Mouse (Mus musculus): ENCODE measurements around the gene Fmn2.

Gene Fmn2

DNA sequence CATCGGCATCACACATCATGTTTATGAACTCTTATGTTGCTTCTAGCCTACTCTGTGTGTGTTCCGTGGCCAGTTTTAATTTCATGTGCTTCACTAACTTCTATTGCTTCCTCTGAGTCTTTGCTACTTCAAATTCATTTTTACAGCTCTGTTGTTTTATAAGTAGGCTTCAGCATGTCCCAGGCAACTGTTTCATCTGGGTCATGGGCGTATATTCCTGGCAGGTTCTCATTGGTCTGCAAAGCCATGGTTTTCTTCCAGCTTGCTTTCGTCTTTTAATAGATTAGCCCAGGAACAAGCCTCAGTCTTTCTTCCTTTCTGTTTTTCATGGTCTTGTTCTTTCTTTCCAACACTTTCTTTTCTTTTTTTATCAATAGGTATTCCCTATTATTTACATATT is 279.4 kb downstream of the Fmn2 start:
- DNase-seq (ENCODE audit: low read depth, low spot score): no peak

DNA sequence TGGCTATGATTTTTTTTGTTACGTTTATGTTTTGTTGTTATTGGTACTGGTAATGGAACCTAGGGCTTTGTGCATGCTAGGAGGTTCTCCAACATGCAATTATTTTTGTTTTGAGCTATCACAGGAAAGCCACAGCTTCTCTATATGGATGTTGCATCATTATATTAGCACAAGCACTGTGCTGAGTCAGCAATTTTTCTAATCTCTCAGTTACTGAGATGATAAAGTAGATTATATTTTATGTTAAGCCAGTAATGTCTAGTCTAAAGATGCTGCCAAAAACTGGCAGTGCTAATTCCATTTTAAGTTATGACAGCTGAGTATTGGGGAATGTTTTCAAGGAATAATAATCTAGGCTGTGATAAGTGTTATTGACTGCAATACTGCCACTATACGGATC is 287.0 kb downstream of the Fmn2 start:
- DNase-seq (ENCODE audit: low read depth, low spot score): no peak

GRCm38 (mm10) chr1:174811846-174812245 is 310.2 kb downstream of the Fmn2 start:
- no peak for DNase-seq (ENCODE audit: low read depth, low spot score)

- no peak for DNase-seq (ENCODE audit: low read depth, low spot score)
Observed at GRCm38 (mm10) chr1:174826562-174826961, 324.9 kb downstream of the Fmn2 start.

DNA sequence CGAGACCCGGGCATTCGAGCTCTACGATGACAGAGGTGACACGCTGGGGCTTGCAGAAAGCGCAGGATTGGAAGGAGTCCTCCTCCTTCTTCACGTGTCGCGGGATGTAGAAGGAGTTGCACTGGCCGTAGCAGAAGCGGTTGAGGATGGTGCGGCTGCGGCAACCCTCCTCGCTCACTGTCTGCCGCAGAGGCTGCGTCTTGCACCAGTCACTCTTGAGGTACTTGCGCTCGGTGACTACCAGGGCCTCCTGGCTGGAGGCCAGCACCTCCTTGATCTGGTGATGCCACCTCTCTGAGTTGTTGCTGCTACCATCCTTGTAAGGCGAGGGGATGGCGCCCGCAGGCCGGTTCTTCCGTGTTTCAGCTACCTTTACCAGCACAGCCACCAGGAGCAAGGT is 335.2 kb downstream of the Fmn2 start:
- DNase-seq (ENCODE audit: low read depth, low spot score): peak; percentile 5

DNA sequence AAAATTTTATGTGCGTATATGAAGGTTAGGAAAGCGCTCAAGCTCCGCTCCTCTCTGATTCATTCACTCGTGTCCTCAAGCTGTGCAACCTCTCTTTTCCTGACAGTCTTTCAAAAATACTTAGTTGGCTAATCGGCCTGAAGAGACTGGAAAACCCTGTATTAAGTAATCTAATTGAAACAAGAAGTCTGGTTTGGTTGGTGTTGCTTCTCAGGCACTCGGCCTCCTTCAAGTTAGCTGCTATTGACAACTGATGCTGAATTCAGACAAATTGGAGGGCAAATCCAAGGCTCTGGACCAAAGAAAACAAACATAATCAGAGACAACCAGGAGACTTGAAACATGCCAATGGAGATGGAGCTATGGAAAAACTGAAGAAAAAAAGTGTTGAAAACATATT is 343.2 kb downstream of the Fmn2 start:
- no peak for DNase-seq (ENCODE audit: low read depth, low spot score)

- no peak for DNase-seq (ENCODE audit: low read depth, low spot score)
Observed at GRCm38 (mm10) chr1:174856188-174856587, 354.6 kb downstream of the Fmn2 start.

- no peak for DNase-seq (ENCODE audit: low read depth, low spot score)
Observed at GRCm38 (mm10) chr1:174860407-174861118, 358.9 kb downstream of the Fmn2 start.

Measured in R1 (cell line).